Mouse (Mus musculus) brain, embryonic 14.5 days (tissue): ENCODE measurements around the gene Galnt14.

ENCODE experiments used
- CTCF ChIP-seq: fragments of 200-500 bp; IDR thresholded peaks from 2 replicates; pipeline ENCODE4 v1.5.1; 2012; ENCODE audit warnings: inconsistent platforms, mild to moderate bottlenecking, moderate library complexity, borderline replicate concordance; ENCODE audit not compliant: insufficient read depth, insufficient read length; ENCODE audit errors: extremely low read depth
- POLR2A ChIP-seq: fragments of 200-500 bp; IDR thresholded peaks from 2 replicates; pipeline ENCODE4 v1.6.1; 2012; ENCODE audit warnings: mild to moderate bottlenecking, inconsistent platforms, borderline replicate concordance; ENCODE audit not compliant: poor library complexity, insufficient read depth, insufficient read length, severe bottlenecking; ENCODE audit errors: extremely low read depth

GRCm38 (mm10) chr17:73716684-73717083 is 6.4 kb upstream of the Galnt14 start:
- TF ChIP-seq CTCF (no peak), POLR2A (no peak)
